Mouse (Mus musculus) MEL (cell line): ENCODE results near the gene Gstp2. TPM values are rescaled to one million over a fixed set of nuclear protein-coding genes. Genes with fewer than 3 reads are reported as not detected.

Source experiments
- DNase-seq: peaks from one replicate; pipeline ENCODE4 v3.0.0; 2011; ENCODE audit warnings: low read depth, low spot score
- H3K27ac ChIP-seq: 2 replicates; pipeline ENCODE4 v1.5.1; 2012; ENCODE audit warnings: low read depth, mild to moderate bottlenecking, control low read depth, low read length, moderate library complexity; ENCODE audit not compliant: control insufficient read depth
- H3K27me3 ChIP-seq, 2 experiments: fragments of 150-350 bp in 1 of 2; sonication (generic) in 1 of 2; 2 replicates each; pipeline ENCODE4 v1.6.1; 2012; ENCODE audit warnings: low read length in 2 of 2, mild to moderate bottlenecking in 2 of 2, improper control_type of control experiment in 1 of 2, moderate library complexity in 1 of 2; ENCODE audit not compliant: insufficient read depth in 2 of 2, control insufficient read depth in 1 of 2
- H3K36me3 ChIP-seq, 2 experiments: 2 replicates each; pipeline ENCODE4 v1.6.1; 2012 to 2014; ENCODE audit warnings: low read length in 2 of 2, improper control_type of control experiment in 1 of 2, inconsistent platforms in 1 of 2, mild to moderate bottlenecking in 1 of 2; ENCODE audit not compliant: insufficient read depth in 2 of 2, control insufficient read depth in 1 of 2
- H3K4me1 ChIP-seq, 2 experiments: fragments of 150-350 bp in 1 of 2; sonication (generic) in 1 of 2; 2 replicates each; pipeline ENCODE4 v1.6.1; 2012; ENCODE audit warnings: low read length in 2 of 2, improper control_type of control experiment in 1 of 2, mild to moderate bottlenecking in 1 of 2; ENCODE audit not compliant: insufficient read depth in 2 of 2, control insufficient read depth in 1 of 2
- H3K4me3 ChIP-seq, 2 experiments: fragments of 150-350 bp in 1 of 2; sonication (generic) in 1 of 2; 2 replicates each; pipeline ENCODE4 v1.5.1; 2012; ENCODE audit warnings: low read depth in 2 of 2, low read length in 2 of 2, mild to moderate bottlenecking in 2 of 2, moderate library complexity in 2 of 2, control low read depth in 1 of 2, improper control_type of control experiment in 1 of 2; ENCODE audit not compliant: control insufficient read depth in 1 of 2, insufficient read depth in 1 of 2
- H3K79me2 ChIP-seq: 2 replicates; pipeline ENCODE4 v1.6.1; 2012; ENCODE audit warnings: mild to moderate bottlenecking, low read length, moderate library complexity; ENCODE audit not compliant: control insufficient read depth, poor library complexity, insufficient read depth
- H3K9ac ChIP-seq: 2 replicates; pipeline ENCODE4 v1.6.1; 2012; ENCODE audit warnings: low read depth, mild to moderate bottlenecking, control low read depth, low read length, moderate library complexity; ENCODE audit not compliant: control insufficient read depth, poor library complexity, severe bottlenecking
- H3K9me3 ChIP-seq: fragments of 150-350 bp; sonication (generic); replicated peaks from 2 replicates; pipeline ENCODE4 v1.6.1; 2012; ENCODE audit warnings: mild to moderate bottlenecking, low read length, improper control_type of control experiment, moderate library complexity; ENCODE audit not compliant: insufficient read depth
- CHD2 ChIP-seq: IDR thresholded peaks from 2 replicates; pipeline ENCODE4 v1.6.1; 2011; ENCODE audit warnings: low read length, improper control_type of control experiment
- CTCF ChIP-seq, 3 experiments: IDR thresholded peaks in 2 of 3; conservative IDR thresholded peaks in 1 of 3; 2 replicates each; pipeline ENCODE4 v1.5.1; 2011 to 2012; ENCODE audit warnings: low read length in 3 of 3, low read depth in 2 of 3, mild to moderate bottlenecking in 2 of 3, improper control_type of control experiment in 1 of 3, inconsistent platforms in 1 of 3, mixed read lengths in 1 of 3, moderate library complexity in 1 of 3; ENCODE audit not compliant: control insufficient read depth in 1 of 3, insufficient read depth in 1 of 3, poor library complexity in 1 of 3, severe bottlenecking in 1 of 3
- E2F4 ChIP-seq: IDR thresholded peaks from 2 replicates; pipeline ENCODE4 v1.6.1; 2011; ENCODE audit warnings: low read depth, low read length, improper control_type of control experiment, borderline replicate concordance
- EP300 ChIP-seq, 2 experiments: IDR thresholded peaks; 2 replicates each; pipeline ENCODE4 v1.6.1; 2011; ENCODE audit warnings: improper control_type of control experiment in 2 of 2, low read length in 2 of 2, low read depth in 1 of 2, mild to moderate bottlenecking in 1 of 2
- ETS1 ChIP-seq: IDR thresholded peaks from 2 replicates; pipeline ENCODE4 v1.6.1; 2012; ENCODE audit warnings: low read depth, mild to moderate bottlenecking, inconsistent platforms, low read length, improper control_type of control experiment, moderate library complexity
- GABPA ChIP-seq: IDR thresholded peaks from 2 replicates; pipeline ENCODE4 v1.6.1; 2012; ENCODE audit warnings: low read depth, mild to moderate bottlenecking, inconsistent platforms, low read length, improper control_type of control experiment, moderate library complexity
- HCFC1 ChIP-seq: IDR thresholded peaks from 2 replicates; pipeline ENCODE4 v1.6.1; 2012; ENCODE audit warnings: low read depth, mild to moderate bottlenecking, inconsistent platforms, low read length, improper control_type of control experiment, moderate library complexity
- JUND ChIP-seq: IDR thresholded peaks from 2 replicates; pipeline ENCODE4 v1.6.1; 2011; ENCODE audit warnings: low read depth, mild to moderate bottlenecking, improper control_type of control experiment, low read length
- MAFK ChIP-seq: IDR thresholded peaks from 2 replicates; pipeline ENCODE4 v1.6.1; 2011; ENCODE audit warnings: low read depth, mild to moderate bottlenecking, low read length, improper control_type of control experiment, borderline replicate concordance
- MAX ChIP-seq: IDR thresholded peaks from 2 replicates; pipeline ENCODE4 v1.6.1; 2011; ENCODE audit warnings: low read length, improper control_type of control experiment
- MAZ ChIP-seq: IDR thresholded peaks from 2 replicates; pipeline ENCODE4 v1.6.1; 2012; ENCODE audit warnings: low read depth, mild to moderate bottlenecking, inconsistent platforms, low read length, improper control_type of control experiment
- MXI1 ChIP-seq: IDR thresholded peaks from 2 replicates; pipeline ENCODE4 v1.6.1; 2011; ENCODE audit warnings: mild to moderate bottlenecking, low read depth, low read length, improper control_type of control experiment
- MYB ChIP-seq: IDR thresholded peaks from 2 replicates; pipeline ENCODE4 v1.6.1; 2011; ENCODE audit warnings: mild to moderate bottlenecking, low read depth, low read length, improper control_type of control experiment
- POLR2A ChIP-seq, 2 experiments: IDR thresholded peaks; 2 replicates each; pipeline ENCODE4 v1.6.1; 2011 to 2012; ENCODE audit warnings: low read length in 2 of 2, mild to moderate bottlenecking in 2 of 2, control low read depth in 1 of 2, improper control_type of control experiment in 1 of 2, low read depth in 1 of 2, moderate library complexity in 1 of 2; ENCODE audit not compliant: control insufficient read depth in 1 of 2, insufficient read depth in 1 of 2, poor library complexity in 1 of 2
- POLR2AphosphoS2 ChIP-seq: IDR thresholded peaks from 2 replicates; pipeline ENCODE4 v1.6.1; 2011; ENCODE audit warnings: low read length, improper control_type of control experiment
- RCOR1 ChIP-seq: IDR thresholded peaks from 2 replicates; pipeline ENCODE4 v1.6.1; 2012; ENCODE audit warnings: low read depth, mild to moderate bottlenecking, inconsistent platforms, low read length, improper control_type of control experiment
- SMC3 ChIP-seq: IDR thresholded peaks from 2 replicates; pipeline ENCODE4 v1.6.1; 2011; ENCODE audit warnings: low read depth, low read length, improper control_type of control experiment
- TAL1 ChIP-seq: IDR thresholded peaks from 2 replicates; pipeline ENCODE4 v1.6.1; 2012; ENCODE audit warnings: mild to moderate bottlenecking, inconsistent platforms, low read length, moderate library complexity, mixed read lengths
- TCF12 ChIP-seq: IDR thresholded peaks from 2 replicates; pipeline ENCODE4 v1.6.1; 2014; ENCODE audit warnings: low read depth, mild to moderate bottlenecking, inconsistent platforms, low read length, improper control_type of control experiment, moderate library complexity
- USF1 ChIP-seq: IDR thresholded peaks from 2 replicates; pipeline ENCODE4 v1.6.1; 2014; ENCODE audit warnings: low read depth, mild to moderate bottlenecking, inconsistent platforms, low read length, improper control_type of control experiment, moderate library complexity
- ZMIZ1 ChIP-seq: IDR thresholded peaks from 2 replicates; pipeline ENCODE4 v1.6.1; 2012; ENCODE audit warnings: low read depth, mild to moderate bottlenecking, inconsistent platforms, low read length, improper control_type of control experiment, moderate library complexity
- ZNF384 ChIP-seq: IDR thresholded peaks from 2 replicates; pipeline ENCODE4 v1.6.1; 2012; ENCODE audit warnings: low read depth, mild to moderate bottlenecking, inconsistent platforms, low read length, improper control_type of control experiment
- polyA plus RNA-seq, 2 experiments: library from polyadenylated mRNA; stranded (reverse) in 1 of 2; unstranded in 1 of 2; fragments of >175 nt in 1 of 2; fragments of >200 nt in 1 of 2; gene quantifications; 2 replicates each; pipeline versions ENCODE4 v1.2.1 to v1.2.4; 2012; ENCODE audit warnings: low replicate concordance in 2 of 2, low read depth in 1 of 2; ENCODE audit not compliant: insufficient read length in 2 of 2, insufficient read depth in 1 of 2, missing spikeins in 1 of 2
- total RNA-seq: library from RNA; depleted of rRNA; stranded (reverse); fragments of 300-350 nt; gene quantifications from 2 replicates; pipeline ENCODE4 v1.2.3, GENCODE M21; 2012

The Gstp2 gene
- total and polyA plus RNA-seq, 3 experiments: 0.65 to 7.4 TPM; not detected in 1

GRCm38 (mm10) chr19:3996106-3996505, 49.7 kb downstream of the Gstp2 start:
- peaks cover 1% of the 10 kb centered on the region; the same call in 1 of the 2 replicates for H3K79me2 ChIP-seq
- no peak for DNase-seq
- no peak for TF ChIP-seq TAL1
- no peak for TF ChIP-seq CTCF (IDR thresholded peaks at IDR 0.05 in 2 of 3, conservative IDR thresholded peaks at IDR 0.05 in 1 of 3; ENCODE audit: control insufficient read depth in 1 of 3, insufficient read depth in 1 of 3, low read depth in 2 of 3, low read length in 3 of 3, poor library complexity in 1 of 3, severe bottlenecking in 1 of 3)
- TF ChIP-seq E2F4: no peak
- no peak for TF ChIP-seq SMC3
- TF ChIP-seq RCOR1: no peak
- no peak for TF ChIP-seq HCFC1
- no peak for TF ChIP-seq POLR2A (IDR thresholded peaks at IDR 0.05; ENCODE audit: control insufficient read depth in 1 of 2, insufficient read depth in 1 of 2, low read depth in 1 of 2, low read length in 2 of 2, poor library complexity in 1 of 2)
- H3K4me1 ChIP-seq: peaks cover 0 to 9% of the 10 kb centered on the region in 2 experiments; a peak in 2 of 4 replicates
- H3K27ac ChIP-seq: no peak overlapping the region
- H3K27me3 ChIP-seq: peaks cover 3 to 8% of the 10 kb centered on the region in 2 experiments
- H3K36me3 ChIP-seq: peaks cover 0 to 5% of the 10 kb centered on the region in 2 experiments; a peak in 2 of 4 replicates
- no peak overlapping the region for H3K9ac ChIP-seq
- H3K9me3 ChIP-seq: no peaks in the 10 kb centered on the region
- H3K4me3 ChIP-seq: no peak overlapping the region

DNA sequence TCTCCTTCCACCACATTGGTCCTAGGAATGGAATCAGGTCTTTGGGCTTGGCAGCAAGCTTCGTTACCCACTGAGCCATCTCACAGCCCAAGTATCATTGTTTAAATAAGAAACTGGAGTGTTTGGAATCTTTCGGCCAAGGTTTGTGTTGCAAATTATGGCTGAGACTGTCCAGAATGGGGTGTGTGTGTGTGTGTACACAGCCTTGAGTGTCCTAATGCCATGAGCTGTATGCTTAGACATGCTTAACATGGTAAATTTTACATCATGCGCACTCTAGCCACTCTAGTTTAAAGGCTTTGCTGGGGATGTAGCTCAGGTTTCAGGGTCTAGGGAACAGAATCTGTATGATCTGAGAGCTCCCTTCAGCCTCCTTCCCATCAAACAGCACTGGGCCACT, 50.3 kb downstream of the Gstp2 start:
- Histone ChIP-seq H3K4me1 (peaks cover 0 to 9% of the 10 kb centered on the region in 2 experiments; a peak in 2 of 4 replicates), H3K9me3 (no peaks in the 10 kb centered on the region), H3K4me3 (no peak overlapping the region), H3K9ac (no peak overlapping the region), H3K27me3 (peaks cover 3 to 8% of the 10 kb centered on the region in 2 experiments), H3K27ac (no peak overlapping the region), H3K36me3 (peaks cover 0 to 5% of the 10 kb centered on the region in 2 experiments; a peak in 2 of 4 replicates), H3K79me2 (peaks cover under 1% of the 10 kb centered on the region; the same call in 1 of the 2 replicates)
- TF ChIP-seq SMC3: no peak
- TF ChIP-seq JUND: no peak
- DNase-seq: no peak

GRCm38 (mm10) chr19:3994932-3995331, 50.9 kb downstream of the Gstp2 start:
- Histone ChIP-seq H3K9me3 (no peaks in the 10 kb centered on the region), H3K27me3 (peaks cover 3 to 8% of the 10 kb centered on the region in 2 experiments), H3K27ac (no peak overlapping the region)

More at GRCm38 (mm10) chr19:3994932-3995331, 50.9 kb downstream of the Gstp2 start:
- peaks cover 0 to 5% of the 10 kb centered on the region in 2 experiments; a peak in 2 of 4 replicates for H3K36me3 ChIP-seq
- TF ChIP-seq ETS1 (no peak), JUND (no peak), USF1 (no peak), MAFK (no peak), TCF12 (no peak), HCFC1 (no peak), MAX (no peak), CTCF (IDR thresholded peaks at IDR 0.05 in 2 of 3, conservative IDR thresholded peaks at IDR 0.05 in 1 of 3; ENCODE audit: control insufficient read depth in 1 of 3, insufficient read depth in 1 of 3, low read depth in 2 of 3, low read length in 3 of 3, poor library complexity in 1 of 3, severe bottlenecking in 1 of 3) (no peak), CHD2 (no peak), MYB (no peak), POLR2A (IDR thresholded peaks at IDR 0.05; ENCODE audit: control insufficient read depth in 1 of 2, insufficient read depth in 1 of 2, low read depth in 1 of 2, low read length in 2 of 2, poor library complexity in 1 of 2) (no peak), ZMIZ1 (no peak), E2F4 (no peak), ZNF384 (no peak), GABPA (no peak), MXI1 (no peak), POLR2AphosphoS2 (no peak), MAZ (no peak), EP300 (IDR thresholded peaks at IDR 0.05; ENCODE audit: low read depth in 1 of 2, low read length in 2 of 2) (no peak)
- DNase-seq: no peak
- H3K4me3 ChIP-seq: no peak overlapping the region
- H3K4me1 ChIP-seq: peaks cover 0 to 9% of the 10 kb centered on the region in 2 experiments; a peak in 2 of 4 replicates
- H3K79me2 ChIP-seq: no peaks in the 10 kb centered on the region
- no peak overlapping the region for H3K9ac ChIP-seq
